Mouse (Mus musculus) brain, embryonic 14.5 days (tissue): ENCODE data around the gene Akap9.

Source experiments
- CTCF ChIP-seq: fragments of 200-500 bp; IDR thresholded peaks from 2 replicates; pipeline ENCODE4 v1.5.1; 2012; ENCODE audit warnings: inconsistent platforms, mild to moderate bottlenecking, moderate library complexity, borderline replicate concordance; ENCODE audit not compliant: insufficient read depth, insufficient read length; ENCODE audit errors: extremely low read depth
- POLR2A ChIP-seq: fragments of 200-500 bp; IDR thresholded peaks from 2 replicates; pipeline ENCODE4 v1.6.1; 2012; ENCODE audit warnings: mild to moderate bottlenecking, inconsistent platforms, borderline replicate concordance; ENCODE audit not compliant: poor library complexity, insufficient read depth, insufficient read length, severe bottlenecking; ENCODE audit errors: extremely low read depth

GRCm38 (mm10) chr5:4101031-4101430 is 173.2 kb downstream of the Akap9 start:
- TF ChIP-seq CTCF = no peak
- no peak for TF ChIP-seq POLR2A
